Mouse (Mus musculus) right cerebral cortex, postnatal 14 days (tissue): ENCODE measurements at regions not wholly inside any gene's neighbourhood (a gene's known extent, or its start where the extent isn't known, plus 50 kb on each side); places are given as distances from the start of the nearest gene placed in this dataset.
A peak's percentile ranks its signal among the peaks of the same experiment; 100 is the strongest.
"Not testable (repeated sequence)": the region's sequence is repeated elsewhere in the genome, so short reads cannot be mapped to it uniquely, and the experiment has no call there.

Experiments used
- DNase-seq: peaks from one replicate; pipeline ENCODE4 v3.0.0; 2022

DNA sequence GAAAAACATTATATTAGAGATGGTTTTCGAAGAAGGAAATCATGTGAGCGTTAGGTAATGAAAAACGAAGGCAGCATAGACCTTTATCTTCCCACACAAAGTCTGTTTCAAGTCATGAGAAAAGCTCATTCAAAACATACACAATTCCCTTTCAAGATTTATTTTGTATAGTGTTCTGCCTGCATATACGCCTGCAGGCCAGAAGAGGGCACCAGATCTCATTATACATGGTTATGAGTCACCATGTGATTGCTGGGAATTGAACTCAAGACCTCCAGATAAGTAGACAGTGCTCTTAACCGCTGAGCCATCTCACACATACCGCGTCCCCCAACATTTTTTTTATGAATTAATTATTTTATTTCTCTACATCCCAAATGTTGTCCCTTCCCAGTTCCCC, 578.3 kb upstream of the Ccdc54 start:
- no peak for DNase-seq

DNA sequence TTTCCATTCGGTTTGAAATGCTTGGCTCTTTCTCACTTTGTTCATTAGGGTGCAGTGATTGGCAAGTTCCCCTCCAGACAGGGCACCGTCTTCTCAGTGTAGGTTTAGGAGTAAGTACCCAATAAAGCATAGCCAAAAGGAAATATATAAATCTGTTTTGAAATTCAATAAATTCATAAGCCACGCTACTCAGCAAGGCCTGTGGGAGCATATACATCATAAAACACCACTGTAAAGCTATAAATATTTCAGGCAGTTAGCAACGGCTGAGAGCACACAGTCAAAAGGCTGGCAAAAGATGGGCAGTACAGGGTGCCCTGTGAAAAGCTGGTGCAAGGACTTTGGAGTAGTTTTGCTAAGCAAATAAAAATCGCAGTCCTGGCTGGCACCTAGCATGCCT, 569.8 kb upstream of the Ccdc54 start:
- no peak for DNase-seq

DNA sequence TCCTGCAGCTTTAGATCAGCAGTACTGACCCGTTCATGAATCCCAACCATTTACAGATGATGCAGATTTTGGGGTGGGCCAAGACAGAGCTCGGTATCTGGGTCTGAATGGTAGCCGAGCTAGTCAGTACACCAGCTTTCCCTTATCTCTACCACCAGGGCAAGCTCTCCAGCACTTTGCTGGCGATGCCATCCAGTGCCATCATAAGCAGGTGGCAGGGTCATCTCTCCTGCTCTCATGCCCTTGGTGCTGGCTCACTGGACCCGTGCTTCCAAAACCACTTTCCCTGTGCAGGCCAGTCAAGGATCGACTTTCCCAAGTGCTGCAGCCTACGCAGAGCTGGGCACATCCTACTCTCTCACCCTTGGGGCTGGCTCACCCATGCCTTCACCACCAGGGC, 547.6 kb upstream of the Ccdc54 start:
- DNase-seq = no peak

DNA sequence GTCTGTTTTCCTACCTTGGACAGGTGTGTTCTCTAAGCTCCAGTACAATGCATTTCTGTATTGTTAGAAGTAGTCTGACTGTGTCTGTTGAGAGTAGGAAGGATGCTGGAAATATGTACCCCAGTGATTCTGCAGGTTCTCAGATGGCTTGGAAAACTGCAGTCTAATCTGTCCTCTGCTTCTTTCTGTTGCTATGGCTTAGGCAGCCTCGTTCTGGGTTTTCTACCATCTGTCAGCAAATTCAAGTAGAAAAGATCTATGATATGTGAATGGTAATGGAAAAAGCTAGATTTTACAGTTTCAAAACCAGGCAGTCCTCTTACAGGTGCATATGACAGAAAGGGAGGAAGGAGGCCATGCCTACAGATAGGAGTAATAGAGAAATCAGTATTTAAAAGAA, 528.9 kb upstream of the Ccdc54 start:
- DNase-seq = peak; percentile 26

DNA sequence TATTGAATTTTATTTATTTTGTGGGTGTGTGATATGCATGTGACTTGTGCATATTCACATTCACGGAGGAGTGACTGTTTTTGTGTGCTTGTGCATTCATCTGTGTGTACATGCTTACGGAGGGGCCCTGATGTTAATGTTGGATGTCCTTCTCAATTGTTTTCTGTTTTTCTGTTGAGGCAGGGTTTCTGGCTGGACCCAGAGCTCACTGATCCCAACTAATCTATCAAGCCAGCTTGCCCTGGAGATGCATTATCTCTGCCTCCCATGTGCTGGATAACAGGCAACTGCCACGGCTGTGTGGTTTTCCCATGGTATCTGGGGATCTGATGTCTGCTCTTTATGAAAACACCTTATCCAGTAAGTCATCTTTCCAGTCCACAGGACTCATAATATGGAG, 527.4 kb upstream of the Ccdc54 start:
- DNase-seq = no peak

DNA sequence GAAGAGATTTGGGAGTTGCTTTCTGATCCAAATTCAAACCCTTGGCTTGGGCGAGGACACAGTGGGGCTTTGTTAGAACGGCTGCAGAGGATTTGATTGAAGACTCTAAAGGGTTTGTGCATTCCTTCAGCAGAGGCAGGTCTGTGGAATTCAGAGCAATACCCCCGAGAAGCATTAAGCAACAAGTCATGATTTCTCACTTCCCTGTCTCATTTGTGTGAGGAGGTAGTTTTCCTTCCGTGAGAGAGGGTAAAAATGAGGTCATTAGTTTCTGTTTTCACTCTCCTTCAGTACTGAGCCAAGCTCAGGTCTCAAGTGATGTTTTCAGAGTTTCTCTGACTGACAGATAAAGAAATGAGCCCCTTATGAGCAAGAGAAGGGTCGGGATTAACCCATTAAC, 526.9 kb upstream of the Ccdc54 start:
- no peak for DNase-seq

DNA sequence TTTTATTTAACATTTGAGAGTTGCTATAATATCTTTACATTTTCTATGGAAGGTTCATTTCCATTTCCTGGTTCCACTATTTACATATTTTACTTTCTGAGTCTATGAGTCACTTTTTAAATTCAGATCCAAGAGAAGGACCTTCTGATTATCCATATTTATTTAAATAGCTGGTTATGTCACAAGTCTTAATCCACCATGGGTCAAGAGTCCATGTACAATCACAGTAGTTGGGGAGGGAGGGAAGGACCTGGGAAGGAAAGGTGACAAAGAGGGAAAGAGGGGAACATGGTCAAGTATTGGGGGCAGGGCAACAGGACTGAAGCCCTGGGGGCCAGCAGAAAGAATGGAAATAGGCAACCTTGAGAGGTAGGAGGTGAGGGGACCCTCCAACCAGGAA, 518.9 kb upstream of the Ccdc54 start:
- DNase-seq = no peak

DNA sequence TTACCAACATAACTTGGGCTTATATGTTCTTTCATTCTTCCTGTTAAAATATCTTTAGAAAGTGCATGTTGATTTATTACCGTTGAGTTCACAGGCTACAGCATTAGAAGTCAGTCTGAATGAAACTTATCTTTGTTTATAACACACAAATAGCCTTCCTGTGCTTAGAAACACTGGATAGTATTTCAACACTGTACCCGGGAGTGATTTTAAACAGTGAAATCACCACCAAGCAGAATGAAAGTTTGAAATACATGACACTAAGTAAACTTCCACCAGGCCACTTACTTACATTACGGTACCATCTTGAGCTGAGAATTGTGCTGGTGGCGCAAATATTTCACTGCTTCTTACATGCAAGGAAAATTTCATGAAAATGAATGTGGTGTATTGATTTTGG, 516.5 kb upstream of the Ccdc54 start:
- DNase-seq = no peak

DNA sequence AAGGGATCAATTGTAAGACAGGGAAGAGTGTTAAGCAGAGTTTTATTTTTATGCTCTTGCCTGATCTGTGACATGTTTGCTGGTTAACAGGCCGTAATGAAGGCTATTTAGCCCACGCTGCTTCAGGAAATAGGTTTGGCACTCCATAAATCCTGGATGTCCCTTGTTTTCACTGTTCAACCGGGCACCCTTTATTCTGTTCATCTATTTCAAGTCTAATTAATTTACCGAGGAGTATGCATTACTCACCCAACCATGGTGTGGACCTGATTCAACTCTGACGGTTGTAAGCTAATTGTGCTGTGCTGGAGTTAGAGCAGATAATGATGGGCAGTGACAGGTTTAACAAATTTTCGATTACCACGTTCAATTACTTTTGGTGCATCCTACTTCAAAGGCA, 495.6 kb upstream of the Ccdc54 start:
- DNase-seq = no peak

DNA sequence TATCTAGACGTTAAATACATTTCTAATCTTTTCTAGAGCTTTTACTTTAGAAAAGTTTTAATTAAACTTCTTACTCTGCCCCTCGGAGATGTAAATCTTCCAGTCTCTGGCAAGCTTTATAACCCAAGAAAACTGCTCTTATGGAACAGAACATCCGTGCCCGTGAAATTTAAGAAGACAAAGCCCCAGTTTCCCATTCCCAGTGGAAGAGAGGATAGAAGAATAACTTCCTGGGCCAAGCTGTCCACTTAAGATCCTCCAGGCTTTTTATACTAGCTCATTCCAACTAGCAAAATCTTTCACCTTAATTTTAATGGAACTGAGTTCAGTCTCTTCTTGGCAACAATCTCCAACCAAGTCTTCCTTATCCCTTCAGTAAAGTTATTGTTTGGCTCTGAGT, 489.2 kb upstream of the Ccdc54 start:
- DNase-seq = no peak

DNA sequence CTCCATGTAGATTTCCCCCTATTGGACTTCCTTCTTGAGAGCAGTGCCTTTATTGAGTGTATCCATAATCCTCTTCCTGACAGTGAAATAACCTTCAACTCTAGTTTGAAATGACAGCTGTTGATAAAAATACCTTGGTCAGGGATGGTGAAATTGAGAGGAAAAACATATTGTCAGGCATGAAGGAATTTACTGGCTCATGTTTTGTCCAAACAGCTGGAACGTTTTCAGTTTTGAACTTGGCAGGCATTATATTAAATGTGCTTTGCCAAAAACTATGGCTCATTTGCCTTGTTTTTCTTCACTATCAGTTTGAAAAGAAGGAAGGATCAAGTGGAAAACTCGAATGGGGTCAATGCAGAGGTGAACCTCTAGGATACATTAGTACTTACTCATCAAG, 457.7 kb upstream of the Ccdc54 start:
- no peak for DNase-seq

DNA sequence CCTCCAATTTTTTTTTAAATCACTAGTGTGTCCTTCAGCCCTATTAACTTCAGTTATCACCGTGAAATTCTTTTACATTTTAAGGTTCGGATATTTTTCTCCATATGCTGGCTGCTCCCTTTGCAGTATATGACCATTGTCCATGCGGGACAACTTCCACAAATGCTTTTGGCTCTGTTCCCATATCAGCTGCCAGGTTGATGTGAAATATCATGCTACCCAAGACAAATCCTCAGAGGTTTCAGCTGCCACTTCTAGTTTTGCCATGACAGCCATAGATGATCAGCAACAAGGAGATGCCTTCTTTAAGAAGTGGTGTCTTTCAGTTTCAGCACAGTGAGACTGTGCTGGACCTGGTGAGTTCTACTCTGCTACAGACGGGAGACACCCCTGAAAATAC, 457.2 kb upstream of the Ccdc54 start:
- DNase-seq = no peak

DNA sequence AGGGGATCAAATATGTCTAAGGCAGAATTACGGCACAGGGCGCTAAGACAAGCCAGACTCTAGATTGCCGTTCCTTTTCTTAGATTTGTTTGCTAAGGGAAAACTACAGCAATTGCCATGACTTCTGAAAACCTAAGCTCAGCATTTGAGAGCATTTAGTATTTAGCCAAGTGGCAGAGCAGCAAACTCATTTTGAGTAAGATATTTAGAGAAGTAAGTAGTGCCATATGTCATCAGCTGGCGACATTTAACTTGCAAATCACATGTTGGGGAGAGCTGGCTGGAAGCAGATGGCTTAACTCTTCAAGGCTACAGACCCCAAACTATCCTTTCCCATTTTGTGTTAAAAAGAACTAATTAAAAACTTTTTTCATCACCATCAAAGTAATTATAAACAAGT, 450.4 kb upstream of the Ccdc54 start:
- DNase-seq = no peak

DNA sequence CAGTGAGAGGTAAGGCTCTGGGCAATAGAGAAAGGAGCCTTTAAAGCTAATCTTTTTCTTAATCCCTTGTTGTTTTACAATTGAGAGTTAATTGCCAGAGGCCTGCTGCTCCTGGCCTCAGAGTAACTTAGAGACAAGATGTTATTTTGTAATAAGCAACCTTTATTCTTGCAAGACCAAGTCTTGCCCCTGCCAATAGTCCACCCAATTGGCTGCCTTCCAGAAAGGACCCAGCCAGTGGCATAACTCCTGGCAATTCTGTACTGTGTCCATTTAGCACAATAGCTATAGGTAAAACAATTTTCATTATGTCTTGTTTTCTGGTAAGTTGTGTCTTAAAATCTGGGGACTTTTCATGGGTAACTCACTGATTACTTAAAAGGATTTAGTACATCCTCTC, 411.9 kb upstream of the Ccdc54 start:
- no peak for DNase-seq

DNA sequence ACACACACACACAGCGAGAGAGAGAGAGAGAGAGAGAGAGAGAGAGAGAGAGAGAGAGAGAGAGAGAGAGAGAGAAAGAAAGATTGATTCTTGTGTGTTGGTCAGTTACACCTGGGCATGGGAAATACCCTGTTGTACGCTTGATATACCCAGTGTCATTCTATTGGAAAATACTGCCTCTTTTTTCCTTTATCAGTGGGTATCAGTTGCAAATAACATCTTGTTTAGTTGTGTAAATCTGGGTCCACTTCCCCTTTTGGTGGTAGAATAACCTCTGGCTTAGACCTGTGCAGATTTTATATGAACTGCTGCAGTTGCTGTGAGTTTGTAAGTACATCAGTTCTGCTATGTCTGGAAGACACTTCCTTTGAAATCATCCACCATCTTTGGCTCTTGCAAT, 373.4 kb upstream of the Ccdc54 start:
- DNase-seq = no peak

DNA sequence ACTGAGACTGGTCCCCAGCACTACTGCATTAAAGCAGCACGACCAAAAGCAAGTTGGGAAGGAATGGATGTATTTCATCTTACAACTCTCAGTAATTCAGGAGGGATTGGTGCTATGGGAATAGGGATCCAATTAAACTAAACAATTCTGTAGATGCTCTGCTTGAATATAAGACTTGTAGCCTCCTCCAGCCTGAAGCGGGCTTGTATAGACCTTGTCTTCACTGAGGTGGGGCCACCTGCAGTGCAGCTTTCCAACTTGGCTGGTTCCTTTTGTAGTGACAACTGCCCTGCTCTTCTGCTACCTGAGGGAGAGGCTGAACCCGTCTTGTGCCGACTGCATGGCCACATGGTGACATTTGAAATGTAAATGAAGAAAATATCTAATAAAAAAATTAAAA, 353.1 kb upstream of the Ccdc54 start:
- no peak for DNase-seq

DNA sequence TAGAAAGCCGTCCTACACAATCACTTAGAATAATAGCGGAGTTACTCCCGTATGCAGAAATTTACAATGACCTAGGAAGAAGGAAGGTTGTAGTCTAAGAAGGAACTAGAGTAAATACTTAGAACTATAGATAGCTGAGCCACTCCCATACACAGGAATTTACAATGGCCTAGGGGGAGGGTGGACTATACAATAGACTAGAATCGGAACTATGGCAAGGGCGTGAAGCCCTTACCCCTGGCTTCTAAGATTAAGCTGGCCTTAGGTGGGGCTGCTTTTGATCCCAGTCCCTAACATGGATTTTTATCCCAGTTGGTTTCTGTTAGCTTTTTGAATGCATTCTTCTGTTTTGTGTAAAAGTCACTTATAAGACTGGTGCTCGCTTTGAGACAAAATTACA, 352.6 kb upstream of the Ccdc54 start:
- DNase-seq = not testable (repeated sequence)

DNA sequence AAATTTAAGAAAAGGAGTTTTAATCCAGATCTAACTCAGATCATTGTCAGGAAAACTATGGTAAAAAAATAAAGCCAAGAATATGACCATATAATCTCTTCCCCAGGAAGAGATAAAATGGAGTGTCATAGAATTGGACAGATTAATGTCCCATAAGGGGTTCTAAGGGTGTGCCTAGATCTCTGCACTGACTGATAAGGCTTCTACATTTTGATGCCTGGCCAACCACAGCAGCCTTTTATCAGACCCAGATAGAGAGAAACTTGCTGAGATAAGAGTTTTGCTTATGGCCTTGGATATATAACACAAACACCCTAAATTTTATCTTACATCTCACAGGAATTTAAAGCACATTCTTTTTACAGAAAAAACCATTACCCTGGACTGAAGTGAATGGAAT, 351.3 kb upstream of the Ccdc54 start:
- no peak for DNase-seq

DNA sequence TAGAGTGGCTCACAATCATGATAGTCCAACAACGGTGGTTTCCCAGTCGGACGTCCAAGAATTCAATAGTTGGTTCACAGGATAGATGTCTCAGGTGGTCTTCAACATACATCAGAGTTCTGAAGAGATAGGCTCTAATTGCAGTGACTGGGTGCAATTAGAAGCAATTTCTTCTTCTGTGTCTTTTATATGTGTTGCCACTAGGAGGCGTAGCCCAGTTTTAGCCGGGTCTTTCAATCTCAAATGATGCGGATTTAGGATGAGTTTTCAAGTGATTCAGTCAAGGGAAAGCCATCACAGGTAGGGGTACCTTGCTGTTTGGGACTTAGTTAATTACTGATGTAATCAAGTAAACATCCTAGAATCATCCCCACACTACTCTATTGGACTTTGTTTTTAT, 348.4 kb upstream of the Ccdc54 start:
- DNase-seq = no peak

DNA sequence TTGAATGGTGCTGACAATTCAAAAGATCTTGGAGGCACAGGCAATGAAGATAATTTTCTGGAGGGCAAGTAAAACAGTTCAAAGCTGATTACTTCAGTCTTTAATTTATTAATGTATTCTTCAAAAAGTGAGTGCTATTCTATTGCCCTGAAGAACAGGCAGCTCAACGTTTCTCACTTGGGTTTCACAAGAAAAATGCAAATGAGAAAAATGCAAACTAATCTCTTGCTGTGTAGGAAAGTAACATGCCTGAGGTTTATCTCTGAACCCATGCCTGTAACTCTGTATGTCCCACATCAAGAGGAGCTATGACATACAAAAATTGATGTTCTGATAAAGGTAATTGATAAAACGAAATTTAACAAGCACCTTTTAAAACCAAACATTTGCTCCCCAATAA, 316.8 kb upstream of the Ccdc54 start:
- no peak for DNase-seq

DNA sequence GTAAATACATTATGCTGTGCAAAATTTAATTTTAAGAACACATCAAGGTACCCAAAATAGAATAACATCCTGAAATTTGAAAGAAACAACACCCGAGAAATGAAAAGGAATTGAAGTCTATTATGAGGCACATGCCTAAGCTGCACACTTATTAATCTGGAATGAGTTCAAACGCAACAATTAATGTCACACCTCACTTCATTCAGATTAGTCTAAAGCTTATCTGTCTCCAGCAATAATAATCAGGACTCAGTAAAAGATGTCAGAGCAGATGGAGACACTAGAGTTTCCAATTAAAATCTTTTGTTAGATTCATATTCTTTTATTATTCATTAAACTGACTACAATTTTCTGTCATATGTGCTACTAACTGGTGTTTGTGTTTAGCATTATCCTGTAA, 308.2 kb upstream of the Ccdc54 start:
- no peak for DNase-seq

DNA sequence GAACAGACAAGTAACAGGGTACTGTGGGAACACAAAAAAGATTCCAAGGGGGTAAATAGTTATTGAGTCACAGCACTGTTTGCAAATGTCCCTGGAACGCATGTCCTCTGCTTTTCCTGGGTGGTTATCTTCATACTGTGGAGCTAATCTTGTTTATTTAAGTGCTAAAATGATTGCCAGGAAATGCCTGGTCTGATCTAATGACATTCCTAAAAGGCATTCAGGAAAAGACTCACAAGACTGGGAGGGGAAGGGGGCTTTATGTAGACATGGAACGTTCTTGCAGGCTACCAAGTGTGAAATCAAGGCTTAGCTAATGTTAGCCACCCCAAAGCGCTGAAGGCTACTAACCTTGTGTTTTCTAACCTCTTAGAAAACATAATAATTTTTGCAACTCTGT, 287.0 kb upstream of the Ccdc54 start:
- no peak for DNase-seq

DNA sequence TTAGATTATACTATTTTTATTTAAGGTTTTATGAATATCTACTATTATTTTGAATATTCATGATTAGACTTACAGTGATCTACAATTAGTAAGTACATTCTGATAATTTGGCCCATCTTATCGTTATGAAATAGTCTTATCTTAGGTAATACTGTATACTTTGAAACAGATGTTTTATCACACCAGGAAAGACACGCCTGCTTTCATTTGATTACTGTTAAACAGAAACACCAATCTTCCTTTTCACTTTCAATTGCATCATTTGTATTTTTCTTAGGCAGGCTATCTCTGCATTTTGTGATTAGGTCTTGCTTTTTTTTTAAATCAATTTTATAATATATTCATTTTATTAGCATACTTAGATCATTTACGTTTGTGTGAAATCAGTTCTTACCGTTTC, 280.4 kb upstream of the Ccdc54 start:
- DNase-seq = no peak

DNA sequence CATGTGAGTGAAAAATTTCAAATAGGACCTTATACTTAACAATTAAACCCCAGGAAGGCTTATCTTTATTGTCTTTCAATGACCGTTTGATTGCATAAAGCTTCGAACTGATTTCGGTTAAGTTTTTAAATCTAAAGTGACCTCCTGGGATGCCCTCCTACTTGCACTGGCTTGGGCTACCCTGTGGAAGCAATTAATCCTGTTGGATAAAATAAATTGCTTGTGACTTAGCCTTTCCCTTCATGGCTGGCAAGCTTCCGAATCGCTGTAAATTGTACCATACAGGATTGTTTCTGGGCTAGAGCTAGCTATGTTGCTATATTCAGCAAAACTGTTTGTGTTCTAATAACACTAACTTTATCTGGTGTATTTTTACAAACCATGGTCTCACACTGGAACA, 272.6 kb upstream of the Ccdc54 start:
- DNase-seq = no peak

DNA sequence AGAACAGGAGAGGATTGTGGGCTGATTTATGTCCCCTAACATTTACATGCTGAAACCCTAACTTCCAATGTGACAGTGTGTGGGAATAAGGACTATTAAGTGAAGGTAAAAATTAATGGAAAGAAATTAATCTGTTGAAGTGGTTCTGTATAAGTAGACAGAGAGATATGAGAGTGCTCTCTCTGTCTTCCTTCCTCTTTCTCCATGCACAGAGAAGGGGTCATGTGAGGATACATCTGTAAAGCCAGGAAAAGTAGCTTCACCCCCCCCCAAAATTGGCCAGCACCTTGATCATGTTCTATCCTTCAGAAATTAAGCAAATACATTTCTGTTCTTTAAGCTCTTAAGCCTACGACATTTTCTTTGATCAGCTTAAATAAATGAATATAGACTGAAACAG, 268.6 kb upstream of the Ccdc54 start:
- DNase-seq = no peak

DNA sequence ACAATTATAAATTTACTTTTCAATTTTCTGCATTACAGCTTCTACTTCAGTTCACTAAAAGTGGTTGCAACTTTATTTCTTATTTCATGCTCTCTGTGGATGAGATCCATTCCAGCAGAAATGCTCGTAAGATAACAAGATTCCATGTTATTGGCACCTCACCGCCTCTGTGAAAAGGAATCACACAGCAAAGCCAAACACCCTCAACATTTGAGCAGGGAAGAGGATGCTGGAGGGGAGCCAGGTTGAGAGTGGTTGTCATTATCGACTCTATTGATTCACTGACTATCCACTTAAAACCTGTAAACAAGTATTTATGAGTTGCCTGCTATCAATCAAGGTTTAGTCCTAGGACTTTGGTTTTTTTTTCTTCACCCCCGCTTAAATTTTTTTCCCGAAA, 261.1 kb upstream of the Ccdc54 start:
- no peak for DNase-seq

DNA sequence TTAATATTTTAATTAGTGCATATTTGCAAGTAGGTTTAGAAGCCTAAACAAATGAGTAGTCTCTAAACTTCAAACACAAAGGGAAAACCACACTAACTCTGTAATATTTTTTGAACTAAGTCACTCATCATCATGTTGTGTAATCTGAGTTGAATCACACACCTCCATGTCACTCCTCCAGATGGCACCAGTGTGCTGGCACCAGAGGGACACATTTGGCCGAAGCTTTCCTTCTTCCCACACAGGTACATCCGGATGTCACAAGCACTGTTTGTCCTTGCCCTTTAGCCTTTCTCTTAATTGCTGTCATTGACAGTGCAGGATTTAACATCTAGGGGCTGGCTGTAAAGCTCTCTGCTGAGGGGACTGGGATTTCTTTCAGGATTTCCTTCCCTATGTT, 256.7 kb upstream of the Ccdc54 start:
- no peak for DNase-seq
